Mouse (Mus musculus) liver, adult 2 months (tissue): ENCODE measurements around the gene Acads. TPM values are rescaled to one million over a fixed set of nuclear protein-coding genes. Genes with fewer than 3 reads are reported as not detected.

Source experiments
- DNase-seq: peaks from one replicate; pipeline ENCODE4 v3.0.0-alpha.2; 2011; ENCODE audit warnings: low read depth, low spot score; ENCODE audit errors: extremely low read depth
- H3K27ac ChIP-seq: fragments of 200-500 bp; replicated peaks from 2 replicates; pipeline ENCODE4 v1.5.1; 2012; ENCODE audit warnings: low read depth, mild to moderate bottlenecking, control low read depth, inconsistent platforms, low read length; ENCODE audit not compliant: insufficient read depth
- H3K27me3 ChIP-seq: fragments of 200-500 bp; 2 replicates; pipeline ENCODE4 v1.6.1; 2012; ENCODE audit warnings: mild to moderate bottlenecking, moderate library complexity, low read length, inconsistent platforms; ENCODE audit not compliant: control insufficient read depth, insufficient read depth
- H3K36me3 ChIP-seq: fragments of 200-500 bp; 2 replicates; pipeline ENCODE4 v1.6.1; 2012; ENCODE audit warnings: low read length, inconsistent platforms; ENCODE audit not compliant: control insufficient read depth, insufficient read depth
- H3K4me1 ChIP-seq: fragments of 200-500 bp; 2 replicates; pipeline ENCODE4 v1.6.1; 2011; ENCODE audit warnings: low read length; ENCODE audit not compliant: control insufficient read depth, insufficient read depth
- H3K4me3 ChIP-seq: fragments of 200-500 bp; 2 replicates; pipeline ENCODE4 v1.5.1; 2011; ENCODE audit warnings: low read depth, mild to moderate bottlenecking, control low read depth, low read length, moderate library complexity; ENCODE audit not compliant: insufficient read depth
- H3K79me2 ChIP-seq: fragments of 200-500 bp; 2 replicates; pipeline ENCODE4 v1.6.1; 2012; ENCODE audit warnings: inconsistent platforms, mild to moderate bottlenecking, low read length, moderate library complexity; ENCODE audit not compliant: control insufficient read depth, insufficient read depth
- H3K9ac ChIP-seq: fragments of 200-500 bp; 2 replicates; pipeline ENCODE4 v1.6.1; 2012; ENCODE audit warnings: low read depth, mild to moderate bottlenecking, control low read depth, inconsistent platforms, low read length
- CTCF ChIP-seq: fragments of 200-500 bp; IDR thresholded peaks from 2 replicates; pipeline ENCODE4 v1.5.1; 2011; ENCODE audit warnings: low read depth, low read length, control low read depth
- POLR2A ChIP-seq: fragments of 200-500 bp; IDR thresholded peaks from 2 replicates; pipeline ENCODE4 v1.6.1; 2011; ENCODE audit warnings: low read length, control low read depth; ENCODE audit not compliant: insufficient read depth; ENCODE audit errors: extremely low read depth
- WGBS: fragments of 180-500 bp; shearing (Covaris S2); methylation state at CpG from one replicate; pipeline ENCODE4 v1.1.7; 2018; 5-methylcytosine and 5-hydroxymethylcytosine counted together
- polyA plus RNA-seq: library from polyadenylated mRNA; depleted of rRNA; stranded (reverse); fragments of >200 nt; gene quantifications from 2 replicates; pipeline ENCODE4 v1.2.3, GENCODE M21; 2012
- total RNA-seq: library from RNA; depleted of rRNA; stranded (reverse); fragments of >200 nt; gene quantifications from 2 replicates; pipeline ENCODE4 v1.2.3, GENCODE M21; 2014

Gene Acads
- total and polyA plus RNA-seq, 2 experiments, result 140 to 255 TPM

- TF ChIP-seq POLR2A (no peak), CTCF (no peak)
- WGBS, result 96% methylated on average over 8 of the region's 8 CpGs
- Histone ChIP-seq H3K4me1 (no peaks in the 10 kb centered on the region), H3K27me3 (no peaks in the 10 kb centered on the region), H3K36me3 (peaks cover 46% of the 10 kb centered on the region), H3K79me2 (peaks cover 3% of the 10 kb centered on the region; the same call in 1 of the 2 replicates), H3K4me3 (no peak overlapping the region), H3K9ac (no peak overlapping the region), H3K27ac (no peak overlapping the region)
- no peak for DNase-seq
Measured at GRCm38 (mm10) chr5:115148378-115148777, 29.2 kb upstream of the Acads start.

- DNase-seq, result no peak
- H3K79me2 ChIP-seq, result no peaks in the 10 kb centered on the region
- H3K27me3 ChIP-seq, result no peaks in the 10 kb centered on the region
- no peak overlapping the region for H3K27ac ChIP-seq
- H3K9ac ChIP-seq, result no peak overlapping the region
- H3K36me3 ChIP-seq, result peaks cover 46% of the 10 kb centered on the region
- H3K4me1 ChIP-seq, result no peaks in the 10 kb centered on the region
- TF ChIP-seq CTCF (no peak), POLR2A (no peak)
- no peak overlapping the region for H3K4me3 ChIP-seq
- 82% methylated on average over 3 of the region's 3 CpGs for WGBS
Measured at GRCm38 (mm10) chr5:115147388-115147787, 28.2 kb upstream of the Acads start.

GRCm38 (mm10) chr5:115146747-115147130 is 27.6 kb upstream of the Acads start:
- TF ChIP-seq CTCF (no peak), POLR2A (no peak)
- no peaks in the 10 kb centered on the region for H3K79me2 ChIP-seq
- H3K36me3 ChIP-seq, result peaks cover 46% of the 10 kb centered on the region

GRCm38 (mm10) chr5:115145976-115146746 is 27.0 kb upstream of the Acads start:
- Histone ChIP-seq H3K36me3 (peaks cover 46% of the 10 kb centered on the region), H3K9ac (no peak overlapping the region), H3K27ac (no peak overlapping the region), H3K4me3 (no peak overlapping the region), H3K4me1 (no peaks in the 10 kb centered on the region), H3K79me2 (no peaks in the 10 kb centered on the region), H3K27me3 (no peaks in the 10 kb centered on the region)
- DNase-seq, result no peak
- WGBS, result 90% methylated on average over 6 of the region's 6 CpGs
- TF ChIP-seq POLR2A (no peak), CTCF (no peak)

More at GRCm38 (mm10) chr5:115146747-115147130, 27.6 kb upstream of the Acads start:
- H3K9ac ChIP-seq, result no peak overlapping the region
- no peak overlapping the region for H3K27ac ChIP-seq
- no peaks in the 10 kb centered on the region for H3K27me3 ChIP-seq
- DNase-seq, result no peak
- no peak overlapping the region for H3K4me3 ChIP-seq
- H3K4me1 ChIP-seq, result no peaks in the 10 kb centered on the region

GRCm38 (mm10) chr5:115145253-115145968 is 26.3 kb upstream of the Acads start:
- 81% methylated on average over 11 of the region's 11 CpGs for WGBS
- no peak overlapping the region for H3K4me3 ChIP-seq
- no peak for DNase-seq
- H3K27ac ChIP-seq, result no peak overlapping the region
- no peaks in the 10 kb centered on the region for H3K4me1 ChIP-seq
- H3K79me2 ChIP-seq, result no peaks in the 10 kb centered on the region
- no peaks in the 10 kb centered on the region for H3K27me3 ChIP-seq
- TF ChIP-seq POLR2A, result no peak
- TF ChIP-seq CTCF, result no peak
- no peak overlapping the region for H3K9ac ChIP-seq
- H3K36me3 ChIP-seq, result peaks cover 41% of the 10 kb centered on the region

- Histone ChIP-seq H3K27me3 (no peaks in the 10 kb centered on the region), H3K4me3 (no peak overlapping the region), H3K9ac (no peak overlapping the region), H3K4me1 (no peaks in the 10 kb centered on the region), H3K36me3 (peaks cover 32% of the 10 kb centered on the region), H3K79me2 (no peaks in the 10 kb centered on the region), H3K27ac (no peak overlapping the region)
- TF ChIP-seq POLR2A (no peak), CTCF (no peak)
- 88% methylated on average over 6 of the region's 6 CpGs for WGBS
- no peak for DNase-seq
Measured at GRCm38 (mm10) chr5:115144471-115144870, 25.3 kb upstream of the Acads start.
